In the genomic region with DNA sequence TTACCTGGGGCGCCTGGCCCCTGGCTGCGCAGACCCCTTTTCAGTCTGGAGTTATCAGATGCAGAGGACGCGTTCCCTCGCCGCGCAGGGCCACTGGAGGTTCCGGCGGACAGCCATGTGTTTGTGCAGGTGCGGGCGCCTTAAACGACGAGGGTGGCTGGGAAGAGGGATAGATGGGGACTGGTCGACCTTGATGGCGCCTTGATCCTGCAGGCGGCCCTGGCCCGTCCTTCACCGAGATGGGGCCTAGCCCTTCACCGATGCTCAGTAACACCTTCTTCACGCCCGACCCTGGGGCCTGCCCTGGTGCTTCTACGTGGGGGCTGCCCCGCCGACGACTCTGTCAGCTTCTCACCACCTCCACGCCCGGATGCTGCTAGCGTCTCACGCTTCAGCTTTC, we compare ENCODE assay signal across 7 mouse cellular contexts. TPM values are rescaled to one million over a fixed set of nuclear protein-coding genes. Genes with fewer than 3 reads are reported as not detected.
DNase-seq lines count a peak whose midpoint lies in the region; ATAC-seq and TF ChIP-seq lines count a peak whose summit lies in the region.

No protein-coding gene starts in this region.

- H3K9me3 ChIP-seq in neural tube, embryonic 12.5 days: no peaks in the 10 kb centered on the region

- H3K4me3 ChIP-seq in layer of hippocampus, adult 2 months: no peak overlapping the region
- no peak overlapping the region for H3K4me3 ChIP-seq in neural tube, embryonic 12.5 days

- intact Hi-C loops in heart, postnatal 14 days (cut with DNase I): no loop called here

- H3K27me3 ChIP-seq in neural tube, embryonic 12.5 days (replicated peaks): peaks cover 9% of the 10 kb centered on the region; the same call in 1 of the 2 replicates

- no peak for DNase-seq in layer of hippocampus, adult 2 months (ENCODE audit: low spot score in 2 of 2)
- no peak for DNase-seq in layer of hippocampus, postnatal 36 days
- peak; percentile 66 for DNase-seq in embryo, embryonic 11 days
- DNase-seq in heart, postnatal 14 days: peak; percentile 43 to 57
- no peak for DNase-seq in lung, postnatal 36 days
- no peak for DNase-seq in layer of hippocampus, postnatal 25 days (ENCODE audit: extremely low spot score in 1 of 2, low spot score in 1 of 2)

- 18% methylated on average over 29 of the region's 29 CpGs for WGBS in neural tube, embryonic 12.5 days

- 0 out of 2 replicates have a peak overlapping the region, but pooled peaks have one; percentile 2 for H3K9ac ChIP-seq in neural tube, embryonic 12.5 days

- H3K36me3 ChIP-seq in neural tube, embryonic 12.5 days: peaks cover 54% of the 10 kb centered on the region

- no peak overlapping the region for H3K4me2 ChIP-seq in neural tube, embryonic 12.5 days (replicated peaks)

- no peak for ATAC-seq in neural tube, embryonic 12.5 days (ENCODE audit: low FRiP score, low read depth)

- peak overlapping the region; percentile 43; the same call in 1 of the 2 replicates for H3K27ac ChIP-seq in layer of hippocampus, adult 2 months
- H3K27ac ChIP-seq in neural tube, embryonic 12.5 days: no peak overlapping the region

- TF ChIP-seq CTCF in layer of hippocampus, adult 2 months (conservative IDR thresholded peaks at IDR 0.05): no peak

- H3K4me1 ChIP-seq in neural tube, embryonic 12.5 days: peaks cover 13% of the 10 kb centered on the region; the same call in 1 of the 2 replicates

RNA-seq across cellular contexts. Expression of a gene that starts 1.2 kb away (rescaled TPM):
- 10 to 100 TPM; 18.0 to 20.3 TPM for total RNA-seq in layer of hippocampus, adult 2 months (2021)
- 10 to 100 TPM; 13.8 to 14.0 TPM for total RNA-seq in layer of hippocampus, postnatal 36 days (2021)
- 1 to 10 TPM; 3.0 to 4.3 TPM for total RNA-seq in heart, postnatal 14 days (2021)
- polyA plus RNA-seq in neural tube, embryonic 12.5 days (2016; fragmentation: Nextera tagmentation; extraction: Ambion mirVana): 5.4 and 8.1 TPM in 2 replicates
- total RNA-seq in layer of hippocampus, postnatal 25 days (2021): 10 to 100 TPM in 1 of 2 experiments, 1 to 10 TPM in 1; 7.9 to 12.8 TPM

RNA-seq across cellular contexts. Expression of a gene that starts 3.7 kb away (rescaled TPM):
- 10 to 100 TPM; 27.7 to 27.8 TPM for total RNA-seq in layer of hippocampus, adult 2 months (2021)
- total RNA-seq in layer of hippocampus, postnatal 36 days (2021): 10 to 100 TPM; 22.3 to 26.2 TPM
- 10 to 100 TPM; 14.4 to 14.5 TPM for total RNA-seq in heart, postnatal 14 days (2021)
- polyA plus RNA-seq in neural tube, embryonic 12.5 days (2016; fragmentation: Nextera tagmentation; extraction: Ambion mirVana): 60.6 and 63.2 TPM in 2 replicates
- 10 to 100 TPM; 29.5 to 30.2 TPM for total RNA-seq in layer of hippocampus, postnatal 25 days (2021)

RNA-seq across cellular contexts. Expression of a gene that starts 9.9 kb away (rescaled TPM):
- total RNA-seq in layer of hippocampus, adult 2 months (2021): 100 to 1,000 TPM; 515 to 555 TPM
- total RNA-seq in layer of hippocampus, postnatal 36 days (2021): 100 to 1,000 TPM; 500 to 555 TPM
- total RNA-seq in heart, postnatal 14 days (2021): 1 to 10 TPM; 2.0 to 2.2 TPM
- 209 and 218 TPM in 2 replicates for polyA plus RNA-seq in neural tube, embryonic 12.5 days (2016; fragmentation: Nextera tagmentation; extraction: Ambion mirVana)
- total RNA-seq in layer of hippocampus, postnatal 25 days (2021): 100 to 1,000 TPM; 560 to 594 TPM

RNA-seq across cellular contexts. Expression of a gene that starts 10.5 kb away (rescaled TPM):
- 1 to 10 TPM; 1.1 to 2.4 TPM for total RNA-seq in layer of hippocampus, adult 2 months (2021)
- under 1 TPM; 0.15 to 0.68 TPM for total RNA-seq in layer of hippocampus, postnatal 36 days (2021)
- total RNA-seq in heart, postnatal 14 days (2021): under 1 TPM in 1 of 2 experiments, not detected in 1; 0.38 TPM
- polyA plus RNA-seq in neural tube, embryonic 12.5 days (2016; fragmentation: Nextera tagmentation; extraction: Ambion mirVana): 1.2 and 1.5 TPM in 2 replicates
- total RNA-seq in layer of hippocampus, postnatal 25 days (2021): 1 to 10 TPM; 2.4 to 2.5 TPM

RNA-seq across cellular contexts. Expression of a gene that starts 10.7 kb away (rescaled TPM):
- 100 to 1,000 TPM in 1 of 2 experiments, 10 to 100 TPM in 1; 98.4 to 106 TPM for total RNA-seq in layer of hippocampus, adult 2 months (2021)
- 100 to 1,000 TPM in 1 of 2 experiments, 10 to 100 TPM in 1; 91.3 to 116 TPM for total RNA-seq in layer of hippocampus, postnatal 36 days (2021)
- total RNA-seq in heart, postnatal 14 days (2021): 10 to 100 TPM; 59.2 to 69.6 TPM
- polyA plus RNA-seq in neural tube, embryonic 12.5 days (2016; fragmentation: Nextera tagmentation; extraction: Ambion mirVana): 43.4 and 50.9 TPM in 2 replicates
- 10 to 100 TPM; 90.6 to 96.3 TPM for total RNA-seq in layer of hippocampus, postnatal 25 days (2021)

Comparison
In these comparisons a context has a peak if more than half of its experiments do, and no peak if none do; other contexts are left out.
1. DNase-seq: peak in embryo, embryonic 11 days (single experiment) and heart, postnatal 14 days (2 of 2); none in layer of hippocampus, adult 2 months (0 of 2), layer of hippocampus, postnatal 36 days (0 of 2), lung, postnatal 36 days (single experiment) and layer of hippocampus, postnatal 25 days (0 of 2).
2. RNA of a gene that starts 9.9 kb away (total RNA-seq): 560 to 594 TPM in layer of hippocampus, postnatal 25 days, 515 to 555 TPM in layer of hippocampus, adult 2 months and 500 to 555 TPM in layer of hippocampus, postnatal 36 days; 2.0 to 2.2 TPM in heart, postnatal 14 days; every median in the first group is over 100 times any median in the second.